Mouse (Mus musculus): ENCODE measurements around the gene Styx.
"Not testable (repeated sequence)": the region's sequence is repeated elsewhere in the genome, so short reads cannot be mapped to it uniquely, and the experiment has no call there.

Gene Styx

DNA sequence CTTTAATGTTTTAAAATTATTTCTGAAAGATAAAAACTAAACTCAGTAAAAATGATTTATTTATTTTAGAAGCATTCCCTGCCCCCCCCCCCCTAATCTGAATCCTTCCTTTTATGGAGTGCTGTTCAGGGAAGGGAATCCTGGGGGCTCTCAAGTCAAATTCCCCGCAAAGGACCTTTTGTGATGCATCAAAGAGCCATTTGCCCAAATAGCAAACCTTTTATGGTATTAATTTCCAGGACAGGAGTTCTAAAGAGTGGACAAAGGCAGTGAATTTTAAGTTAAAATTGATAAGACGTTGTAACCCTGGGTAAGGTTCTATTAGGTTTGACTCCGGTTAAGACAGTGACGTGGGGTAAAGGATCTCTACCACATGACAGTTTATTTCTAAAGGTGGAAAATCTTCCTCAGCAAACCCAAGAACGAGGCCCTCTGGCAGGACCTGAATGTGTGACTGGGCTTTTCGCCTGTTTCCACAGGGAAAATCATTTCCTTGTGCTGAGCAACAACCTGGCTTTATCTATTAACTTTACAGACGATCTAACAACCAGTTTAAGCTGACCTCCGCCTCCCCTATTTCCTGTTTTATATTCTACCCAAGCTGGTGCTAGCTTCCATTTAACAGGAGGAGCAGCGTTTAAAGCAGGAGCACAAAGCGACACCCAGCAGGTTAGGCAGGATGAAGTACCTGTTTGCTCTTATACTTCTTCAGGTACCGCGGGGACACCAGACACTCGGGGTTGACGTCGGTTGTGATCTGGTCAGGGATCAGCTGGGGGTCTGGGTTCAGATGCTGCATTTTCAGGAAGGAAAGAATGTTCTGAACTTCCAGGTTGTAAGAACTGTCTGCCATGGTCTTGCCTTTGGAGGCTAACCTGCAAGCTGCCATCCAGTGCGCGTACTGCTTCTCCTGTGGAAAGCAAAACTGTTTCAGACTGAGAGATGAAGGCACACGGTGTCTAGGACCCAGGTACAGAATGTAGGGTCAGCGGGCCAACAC, 113.4 kb downstream of the Styx start:
- DNase-seq (ENCODE audit: extremely low read depth, low read depth, low spot score) = no peak

GRCm38 (mm10) chr14:45466371-45466770, 115.5 kb downstream of the Styx start:
- not testable (repeated sequence) for DNase-seq (ENCODE audit: extremely low read depth, low read depth, low spot score)

- no peak for DNase-seq (ENCODE audit: extremely low read depth, low read depth, low spot score)
Observed at GRCm38 (mm10) chr14:45469446-45469845, 118.6 kb downstream of the Styx start.
